Comparison of ENCODE assay signal across 27 mouse cellular contexts in genomic region chr13:31139686-31140085, GRCm38 (mm10).
"Had no signal": no experiment of that assay in that cellular context is flagged by ENCODE, and none has a peak within 500 bp of the region (broad histone marks: within the 10 kb centered on the region; RNA-seq: fewer than 3 reads in every experiment).

No protein-coding gene starts in this region.

- ATAC-seq: forebrain, embryonic 13.5 days; forebrain, embryonic 14.5 days; forebrain, embryonic 15.5 days; forebrain, embryonic 16.5 days; forebrain, postnatal 0 days had no signal

- H3K4me1 ChIP-seq: embryonic facial prominence, embryonic 10.5 days; embryonic facial prominence, embryonic 12.5 days; embryonic facial prominence, embryonic 13.5 days; embryonic facial prominence, embryonic 15.5 days; forebrain, embryonic 10.5 days; forebrain, embryonic 12.5 days; forebrain, embryonic 13.5 days; forebrain, embryonic 15.5 days had no signal

- DNase-seq: cerebellum, adult 8-10 months; cerebellum, adult 9-10 months; cerebellum, adult 9-11 months; cerebellum, postnatal 10 days; cerebellum, postnatal 14 days; cerebellum, postnatal 25 days; cerebellum, postnatal 36 days; embryo, embryonic 11 days; forebrain, postnatal 0 days; gastrocnemius, adult 2 months; gastrocnemius, postnatal 10 days; gastrocnemius, postnatal 14 days; gastrocnemius, postnatal 25 days; gastrocnemius, postnatal 36 days; heart, adult 18-20 months; heart, adult 2 months had no signal

- H3K27ac ChIP-seq: embryonic facial prominence, embryonic 10.5 days; embryonic facial prominence, embryonic 12.5 days; embryonic facial prominence, embryonic 13.5 days; embryonic facial prominence, embryonic 15.5 days; forebrain, embryonic 10.5 days; forebrain, embryonic 12.5 days; forebrain, embryonic 13.5 days; forebrain, embryonic 15.5 days; gastrocnemius, adult 2 months; heart, adult 2 months had no signal

- H3K27me3 ChIP-seq: embryonic facial prominence, embryonic 12.5 days; embryonic facial prominence, embryonic 13.5 days; embryonic facial prominence, embryonic 15.5 days; forebrain, embryonic 12.5 days; forebrain, embryonic 13.5 days; forebrain, embryonic 15.5 days had no signal

- H3K9ac ChIP-seq: embryonic facial prominence, embryonic 12.5 days; embryonic facial prominence, embryonic 13.5 days; embryonic facial prominence, embryonic 15.5 days; forebrain, embryonic 12.5 days; forebrain, embryonic 13.5 days; forebrain, embryonic 15.5 days; forebrain, postnatal 0 days had no signal

- H3K4me3 ChIP-seq: embryonic facial prominence, embryonic 10.5 days; embryonic facial prominence, embryonic 12.5 days; embryonic facial prominence, embryonic 13.5 days; embryonic facial prominence, embryonic 15.5 days; erythroblast, embryonic 14.5 days; forebrain, embryonic 10.5 days; forebrain, embryonic 12.5 days; forebrain, embryonic 13.5 days; forebrain, embryonic 15.5 days; gastrocnemius, adult 2 months; heart, adult 2 months had no signal

- H3K36me3 ChIP-seq: embryonic facial prominence, embryonic 10.5 days; embryonic facial prominence, embryonic 12.5 days; embryonic facial prominence, embryonic 13.5 days; embryonic facial prominence, embryonic 15.5 days; forebrain, embryonic 10.5 days; forebrain, embryonic 12.5 days; forebrain, embryonic 15.5 days had no signal

- H3K9me3 ChIP-seq: embryonic facial prominence, embryonic 10.5 days; embryonic facial prominence, embryonic 12.5 days; embryonic facial prominence, embryonic 13.5 days; embryonic facial prominence, embryonic 15.5 days; forebrain, embryonic 10.5 days; forebrain, embryonic 12.5 days; forebrain, embryonic 13.5 days; forebrain, embryonic 15.5 days had no signal

- H3K4me2 ChIP-seq: embryonic facial prominence, embryonic 12.5 days; embryonic facial prominence, embryonic 13.5 days; embryonic facial prominence, embryonic 15.5 days; forebrain, embryonic 12.5 days; forebrain, embryonic 13.5 days; forebrain, embryonic 15.5 days had no signal
